Mouse (Mus musculus): ENCODE measurements at regions not wholly inside any gene's neighbourhood (a gene's known extent, or its start where the extent isn't known, plus 50 kb on each side); places are given as distances from the start of the nearest gene placed in this dataset.

DNA sequence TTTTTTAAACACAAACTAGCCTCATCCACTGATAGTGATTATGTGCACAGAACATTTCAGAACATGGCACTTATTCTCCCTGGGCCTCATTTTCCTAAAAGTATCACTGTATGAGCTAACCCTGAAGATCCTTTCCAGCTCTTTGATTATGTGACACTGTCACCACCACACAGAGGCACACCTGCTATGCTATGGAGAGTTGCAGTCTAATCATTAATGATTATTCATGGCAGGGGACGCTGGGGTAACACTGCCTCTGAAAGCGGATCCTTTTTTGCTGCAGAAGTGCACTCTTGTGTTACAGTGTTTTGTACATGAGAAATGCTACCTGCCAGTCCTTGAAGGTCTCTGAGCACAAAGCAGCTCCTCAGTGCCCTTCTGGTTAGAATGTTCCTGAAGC lies 615.3 kb upstream of the Fbxo33 start:
- DNase-seq, result no peak
- intact Hi-C loops (cut with DNase I), result no loop called here

DNA sequence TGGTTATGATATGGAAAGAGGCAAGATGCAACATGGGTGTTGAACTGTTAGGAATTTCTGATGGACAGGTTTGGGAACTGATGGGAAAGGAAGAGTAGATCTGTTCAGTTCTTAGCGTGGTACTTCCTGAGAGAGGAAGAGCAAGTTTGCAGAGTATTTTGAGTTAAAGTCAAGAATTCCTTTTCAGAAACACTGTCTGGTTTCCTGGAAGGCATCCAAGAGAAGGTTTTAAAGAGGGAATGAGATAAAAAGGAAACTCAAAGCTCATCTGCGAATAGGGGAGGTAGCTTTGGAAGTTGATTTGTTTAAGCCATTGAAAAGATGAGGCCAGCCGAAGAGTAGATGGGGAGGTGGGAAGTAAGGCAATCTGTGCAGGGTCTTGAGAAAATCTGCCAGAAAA lies 603.4 kb upstream of the Fbxo33 start:
- intact Hi-C loops (cut with DNase I), result no loop called here
- DNase-seq, result no peak

DNA sequence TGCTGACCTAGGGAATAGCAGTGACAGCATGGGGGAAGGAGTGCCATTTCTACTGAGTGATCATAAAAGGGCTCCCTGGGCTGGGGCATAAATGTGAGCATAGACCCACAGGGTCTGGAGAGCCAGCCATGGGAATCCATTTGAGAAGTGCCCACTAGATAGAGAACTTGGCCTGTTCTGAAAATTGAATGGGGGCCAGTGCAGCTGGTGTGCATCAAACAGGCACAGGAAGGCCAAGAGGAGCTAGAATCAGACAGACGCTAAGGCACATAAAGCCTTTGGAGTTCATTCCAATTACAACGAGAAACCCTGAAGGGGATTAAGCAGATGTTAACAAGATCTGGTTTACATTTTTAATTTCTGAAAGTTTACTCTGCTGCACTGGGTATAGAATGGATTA lies 602.9 kb upstream of the Fbxo33 start:
- DNase-seq, result peak; percentile 2 to 8
- intact Hi-C loops (cut with DNase I), result no loop called here

DNA sequence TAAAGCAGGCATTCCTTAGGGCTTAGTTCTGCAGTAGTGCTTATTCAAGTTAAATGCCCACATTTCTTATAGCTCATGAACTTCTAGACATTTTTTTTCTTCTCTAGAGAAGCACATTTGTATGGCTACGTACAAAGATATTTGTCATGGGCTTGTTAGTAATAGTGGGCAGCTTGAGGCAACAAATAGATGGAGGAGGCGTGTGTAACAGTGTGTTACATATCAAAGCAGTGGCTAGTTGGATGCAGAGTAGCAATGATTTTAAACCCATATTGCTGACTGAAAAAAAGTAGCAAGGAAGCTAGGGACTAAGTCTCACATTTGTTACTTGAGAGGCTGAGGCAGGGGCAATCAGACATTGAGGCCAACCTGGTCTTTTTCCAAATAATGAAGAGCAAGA lies 602.2 kb upstream of the Fbxo33 start:
- intact Hi-C loops (cut with DNase I), result no loop called here
- DNase-seq, result no peak

DNA sequence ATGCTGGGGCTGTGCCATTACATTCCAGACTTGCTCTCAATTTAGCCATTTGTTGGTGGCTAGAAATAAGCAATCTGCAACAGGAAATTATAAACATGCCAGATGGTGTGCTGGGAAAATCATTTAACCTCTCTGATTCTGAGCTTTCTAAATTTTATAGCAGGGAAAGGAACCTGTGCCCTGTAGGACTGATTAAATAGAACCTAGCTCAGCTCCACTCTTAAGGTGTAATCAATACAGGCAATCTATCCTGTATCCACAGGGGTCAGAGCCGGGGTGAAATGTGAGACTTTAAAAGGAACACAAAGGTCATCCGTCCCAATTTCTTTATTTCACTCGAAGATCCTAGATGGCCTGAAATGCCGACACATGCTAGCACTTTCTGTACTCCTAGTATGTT lies 596.4 kb upstream of the Fbxo33 start:
- no peak for DNase-seq
- intact Hi-C loops (cut with DNase I), result no loop called here

DNA sequence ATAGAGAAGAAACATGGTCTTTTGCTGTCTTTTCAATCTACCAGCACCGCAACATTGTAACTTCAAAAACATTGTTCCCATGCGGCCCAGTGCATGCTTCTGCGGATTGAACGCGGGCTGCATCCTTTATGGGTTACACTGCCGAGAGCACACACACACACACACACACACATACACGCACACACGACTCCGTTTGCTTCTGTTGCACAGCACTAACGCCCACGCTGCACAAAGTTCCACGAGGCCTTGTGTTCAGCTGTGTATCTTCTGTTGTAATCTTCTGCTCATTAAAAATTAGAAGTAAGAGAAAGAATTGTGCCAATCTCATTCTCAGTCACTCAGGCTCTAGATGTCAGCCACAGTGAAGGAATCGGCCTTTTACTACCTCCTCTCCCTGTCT lies 594.8 kb upstream of the Fbxo33 start:
- intact Hi-C loops (cut with DNase I), result no loop called here
- DNase-seq, result no peak

DNA sequence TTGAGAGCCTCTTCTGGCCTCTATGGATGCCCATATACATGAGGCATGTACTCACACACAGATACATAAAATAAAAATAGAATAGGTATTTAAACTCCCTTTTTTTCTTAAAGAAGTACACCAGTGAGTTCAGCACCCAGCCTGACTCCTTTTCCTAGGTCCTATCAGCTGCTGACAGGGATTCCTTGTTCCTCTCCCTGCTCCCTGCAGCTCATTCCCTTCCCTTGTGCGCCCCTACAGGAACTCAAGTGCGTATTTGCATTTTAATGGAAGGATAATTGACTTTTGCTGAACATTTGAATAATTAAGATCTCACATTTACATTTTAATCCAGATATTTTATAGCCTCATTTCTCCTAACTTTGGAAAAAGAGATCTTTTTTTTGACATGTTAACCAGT lies 589.7 kb upstream of the Fbxo33 start:
- intact Hi-C loops (cut with DNase I), result no loop called here
- no peak for DNase-seq

DNA sequence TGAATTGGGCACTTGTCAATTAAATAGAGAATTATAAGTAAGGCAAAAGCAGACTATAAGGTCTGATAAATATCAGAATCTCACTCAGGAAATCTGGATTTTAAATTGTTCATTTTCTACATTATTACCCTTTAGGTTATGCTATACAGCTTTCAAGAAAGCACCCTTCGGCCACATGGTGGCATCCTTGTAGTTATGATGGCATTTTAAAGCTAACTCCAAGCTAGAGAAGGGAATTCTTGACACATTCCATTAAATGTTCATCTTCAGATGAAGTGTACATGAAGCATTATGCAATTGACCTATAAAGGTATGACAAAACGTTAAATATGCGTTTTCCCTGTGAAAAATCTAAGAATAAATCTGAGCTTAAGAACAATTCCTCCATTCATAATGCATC lies 578.5 kb upstream of the Fbxo33 start:
- intact Hi-C loops (cut with DNase I), result loop anchor here (5.0 kb wide), 1 partner anchor 784 kb away; no protein-coding TSS in a partner anchor

DNA sequence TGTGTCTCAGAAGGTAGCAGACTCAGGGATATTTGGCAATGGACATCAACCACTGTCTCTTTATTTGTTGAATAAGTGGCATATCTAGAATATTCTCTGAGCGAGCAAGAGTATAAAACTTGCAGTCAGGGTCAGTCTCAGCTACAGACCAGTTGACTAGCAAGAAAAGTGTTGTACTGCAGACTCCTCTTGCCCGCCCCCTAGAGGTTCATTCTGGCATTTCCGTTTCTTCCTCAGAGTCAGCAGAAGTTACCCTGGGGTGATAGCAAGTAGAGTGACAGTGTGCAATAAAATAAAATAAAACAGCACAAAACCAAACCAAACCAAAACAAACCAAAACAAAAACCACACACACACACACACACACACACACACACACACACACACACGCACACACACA lies 571.9 kb upstream of the Fbxo33 start:
- DNase-seq, result peak; percentile 1 to 8
- intact Hi-C loops (cut with DNase I), result no loop called here

More for the DNA sequence above, 578.5 kb upstream of the Fbxo33 start:
- no peak for DNase-seq

DNA sequence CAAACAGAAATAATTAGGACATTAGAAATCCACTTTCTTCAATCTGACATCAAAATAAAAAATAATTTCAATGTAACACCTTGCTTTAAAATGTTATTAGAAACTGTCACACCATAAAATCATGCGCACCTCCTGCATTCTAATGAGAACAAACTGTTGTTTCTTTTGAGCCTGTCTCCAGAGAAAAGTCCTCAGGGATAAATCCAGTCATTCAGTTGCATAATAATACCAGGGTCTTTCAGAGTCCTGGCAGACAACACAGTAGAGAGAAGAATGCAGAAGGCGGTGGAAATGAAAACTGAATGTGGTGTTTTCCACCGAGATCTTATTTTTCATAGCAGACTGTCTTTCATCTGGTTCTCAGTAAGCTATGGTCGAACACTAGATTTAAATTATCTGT lies 567.3 kb upstream of the Fbxo33 start:
- DNase-seq, result no peak
- intact Hi-C loops (cut with DNase I), result no loop called here

DNA sequence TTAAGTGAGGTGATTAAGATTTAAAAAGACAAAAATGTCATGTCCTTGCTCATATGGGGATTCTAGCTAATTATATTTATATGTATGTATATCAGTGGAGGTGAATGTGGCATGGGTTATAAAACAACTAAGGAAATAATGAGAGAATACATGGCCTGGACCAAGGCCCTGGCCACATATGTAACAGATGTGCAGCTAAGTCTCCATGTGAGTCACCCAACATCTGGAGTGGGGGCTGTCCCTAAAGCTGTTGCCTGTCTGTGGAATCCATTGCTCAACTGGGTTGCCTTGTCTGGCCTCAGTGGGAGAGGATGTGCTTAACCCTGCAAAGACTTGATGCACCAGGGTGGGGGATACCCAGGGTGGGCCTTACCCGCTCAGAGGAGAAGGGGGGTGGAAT lies 551.5 kb upstream of the Fbxo33 start:
- DNase-seq, result no peak
- intact Hi-C loops (cut with DNase I), result no loop called here

DNA sequence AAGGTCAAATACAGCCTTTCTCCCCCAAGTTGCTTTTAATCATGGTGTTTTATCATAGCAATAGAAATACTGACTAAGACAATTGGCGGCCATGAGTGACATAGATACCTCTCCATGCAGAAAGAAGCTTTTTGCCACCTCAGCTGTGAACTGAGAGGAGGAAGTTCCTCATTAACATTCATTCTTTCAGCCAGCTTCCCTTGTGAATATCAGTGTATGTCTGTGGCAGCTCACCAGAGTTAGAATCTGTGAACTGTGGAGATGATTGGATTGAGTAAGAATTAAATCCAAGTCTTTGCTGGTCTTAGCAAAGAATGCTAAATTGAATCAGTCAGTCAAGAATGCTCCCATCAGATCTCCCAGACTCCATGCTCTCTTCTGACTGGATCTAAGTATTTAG lies 542.7 kb upstream of the Fbxo33 start:
- intact Hi-C loops (cut with DNase I), result no loop called here

DNA sequence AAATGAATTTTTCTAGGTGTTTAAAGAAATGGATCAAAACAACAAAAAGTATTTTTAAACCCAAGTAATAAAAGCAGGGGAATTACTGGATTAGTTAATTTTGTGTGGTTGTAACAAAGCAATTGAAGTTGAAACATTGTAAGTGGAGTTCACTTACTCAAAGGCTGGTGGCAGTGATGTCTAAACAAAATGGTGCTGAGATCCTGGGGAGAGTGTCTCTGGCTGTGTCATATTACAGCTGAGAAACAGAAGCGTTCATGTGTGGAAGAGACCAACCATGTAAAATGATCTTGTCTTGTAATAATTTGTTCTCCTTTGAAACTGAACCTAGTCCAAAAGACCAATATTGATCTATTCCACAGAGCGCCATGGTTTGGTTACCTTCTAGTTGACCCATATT lies 525.2 kb upstream of the Fbxo33 start:
- intact Hi-C loops (cut with DNase I), result no loop called here
- DNase-seq, result no peak

More for the DNA sequence above, 542.7 kb upstream of the Fbxo33 start:
- DNase-seq, result no peak

DNA sequence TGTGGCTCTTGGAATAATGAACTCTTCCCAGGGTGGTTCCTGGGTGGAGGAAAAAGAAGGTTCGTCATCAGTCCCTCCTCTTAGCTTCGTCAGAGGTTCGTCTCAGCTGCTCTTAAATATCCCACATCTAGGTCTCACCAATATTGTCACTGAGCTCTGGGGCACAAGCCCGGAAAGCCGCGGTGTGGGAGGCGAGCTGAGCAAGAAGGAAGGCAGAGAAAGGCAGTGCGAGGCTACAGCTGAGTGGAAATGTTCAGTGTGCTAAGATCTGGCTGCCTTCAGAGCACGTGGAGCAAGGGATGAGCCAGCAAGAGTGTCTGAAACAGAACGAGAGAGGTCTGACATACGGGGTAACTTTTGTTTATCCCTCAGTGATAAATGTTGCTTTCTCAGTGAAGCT lies 523.7 kb upstream of the Fbxo33 start:
- no peak for DNase-seq
- intact Hi-C loops (cut with DNase I), result no loop called here

DNA sequence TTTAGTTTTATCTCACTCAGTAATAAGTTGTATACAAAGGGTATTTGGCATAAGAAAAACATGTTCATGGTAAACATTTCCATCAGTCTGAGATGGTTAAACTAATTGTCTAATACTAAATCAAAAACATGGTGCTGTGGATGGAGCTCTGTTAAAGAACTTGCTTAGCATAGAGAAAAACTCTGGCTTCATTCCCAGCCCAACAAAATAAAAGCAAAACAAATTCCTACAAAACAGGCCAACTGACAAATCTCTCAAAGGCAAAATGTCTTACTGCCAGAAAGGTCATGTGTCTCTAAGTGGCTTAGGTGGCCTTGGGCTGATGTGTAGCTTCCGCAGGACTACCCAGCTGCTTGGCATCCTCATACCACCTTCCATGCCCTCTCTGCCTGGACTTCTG lies 505.4 kb upstream of the Fbxo33 start:
- DNase-seq, result no peak
- intact Hi-C loops (cut with DNase I), result no loop called here

DNA sequence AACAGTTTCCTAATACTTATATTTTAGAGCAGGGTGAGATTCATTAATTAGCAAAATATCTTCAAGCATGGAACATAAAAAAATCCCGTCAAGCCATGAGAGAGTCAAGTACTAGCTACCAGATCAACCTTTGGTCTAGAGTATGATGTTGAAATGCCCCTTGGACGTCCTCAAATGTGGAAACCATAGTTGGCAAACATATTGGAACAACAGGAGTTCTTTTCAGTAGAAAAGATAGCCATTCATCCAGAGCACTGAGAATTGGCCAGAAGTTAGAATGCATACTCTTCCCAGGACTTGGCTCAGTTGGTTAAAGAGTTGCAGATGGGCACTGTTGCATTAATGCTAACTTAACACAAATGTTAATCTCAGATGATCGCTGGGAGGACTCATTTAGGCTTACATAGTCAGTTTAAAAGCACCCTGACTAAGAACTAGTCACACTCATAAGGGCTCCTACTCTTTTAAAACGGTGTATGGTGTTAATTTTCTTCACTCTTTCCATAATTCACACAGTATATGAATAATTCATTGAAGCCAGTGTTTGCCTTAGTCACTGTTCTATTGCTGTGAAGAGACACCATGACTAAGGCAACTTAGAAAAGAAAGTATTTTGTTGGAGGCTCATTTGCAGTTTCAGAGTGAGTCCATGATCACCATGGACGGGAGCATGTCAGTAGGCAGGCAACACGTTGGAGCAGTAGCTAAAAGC lies 503.1 kb upstream of the Fbxo33 start:
- DNase-seq, result no peak
- intact Hi-C loops (cut with DNase I), result no loop called here

DNA sequence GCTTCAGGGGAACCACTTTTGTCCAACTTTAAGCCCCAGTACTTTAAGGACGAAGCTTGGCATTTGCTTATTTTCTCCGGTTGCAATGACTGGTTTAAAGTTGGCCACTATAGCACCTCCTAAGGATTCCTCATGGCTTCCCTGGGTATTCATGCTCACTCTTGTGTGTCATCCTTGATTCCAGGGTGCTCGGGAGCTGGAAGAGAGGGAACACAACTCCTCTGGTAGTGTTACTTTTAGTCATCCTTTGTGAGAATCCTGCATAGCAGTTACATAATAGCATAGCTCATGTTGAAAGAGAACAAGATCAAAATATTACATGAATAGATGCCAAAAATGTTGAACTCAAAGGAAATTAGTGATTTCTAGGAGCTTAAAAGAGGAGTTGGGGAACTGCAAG lies 493.7 kb upstream of the Fbxo33 start:
- DNase-seq, result no peak
- intact Hi-C loops (cut with DNase I), result no loop called here

DNA sequence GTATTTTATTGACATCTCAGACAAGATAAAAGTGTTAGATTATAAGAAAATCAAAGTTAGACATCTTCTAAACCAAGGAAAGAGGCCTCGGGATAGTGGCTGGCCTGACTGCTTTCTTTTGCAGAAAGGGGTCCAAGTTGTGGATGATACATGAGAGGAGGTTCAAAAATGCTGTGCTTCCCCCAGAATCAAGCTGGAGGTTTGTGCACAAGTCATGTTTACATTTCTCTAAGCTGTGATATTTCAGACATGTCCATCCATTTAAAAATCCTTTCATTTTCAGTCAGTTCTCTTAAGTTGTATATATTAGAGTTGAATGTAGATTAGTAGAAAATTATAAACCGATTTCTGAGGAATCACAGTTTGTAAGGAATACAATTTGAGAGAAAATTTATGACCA lies 463.7 kb upstream of the Fbxo33 start:
- no peak for DNase-seq
- intact Hi-C loops (cut with DNase I), result no loop called here

DNA sequence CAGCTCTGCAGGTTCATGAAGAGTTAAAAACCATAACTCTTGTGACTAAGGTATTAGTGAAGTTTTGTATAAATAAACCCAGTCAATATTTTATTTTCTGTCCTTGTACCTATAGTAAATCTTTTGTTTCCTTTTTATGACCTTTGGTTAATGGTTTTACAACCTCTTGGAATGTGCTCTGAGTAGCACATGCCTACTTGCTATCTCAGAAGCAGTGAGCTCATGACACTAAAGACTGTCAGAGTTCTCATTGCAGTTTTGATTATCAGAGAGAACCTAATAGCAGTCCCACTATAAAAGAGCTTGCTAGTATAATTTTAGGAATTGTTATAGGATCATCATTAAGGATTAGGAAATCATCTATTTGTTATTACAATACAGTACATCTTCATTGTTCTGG lies 443.6 kb upstream of the Fbxo33 start:
- no peak for DNase-seq
- intact Hi-C loops (cut with DNase I), result no loop called here

DNA sequence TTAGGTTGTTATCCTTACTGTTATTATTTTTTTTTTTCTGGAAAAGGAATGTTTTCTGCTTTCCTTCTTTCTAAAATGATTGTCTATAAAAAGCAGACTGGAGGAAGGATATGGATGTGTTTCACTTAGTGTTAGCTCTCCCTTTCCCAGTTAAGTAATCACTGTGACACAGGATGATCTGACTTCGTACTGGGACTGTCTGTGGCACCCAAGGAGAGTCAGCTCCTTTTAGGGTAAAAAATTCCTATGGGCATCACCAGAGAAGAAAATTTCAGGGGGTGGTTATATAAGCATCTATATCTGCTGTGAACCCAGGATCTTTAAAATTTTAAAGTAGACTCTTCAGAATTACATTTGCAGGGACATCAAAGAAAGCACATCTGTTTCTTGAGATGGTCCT lies 411.2 kb upstream of the Fbxo33 start:
- intact Hi-C loops (cut with DNase I), result no loop called here

DNA sequence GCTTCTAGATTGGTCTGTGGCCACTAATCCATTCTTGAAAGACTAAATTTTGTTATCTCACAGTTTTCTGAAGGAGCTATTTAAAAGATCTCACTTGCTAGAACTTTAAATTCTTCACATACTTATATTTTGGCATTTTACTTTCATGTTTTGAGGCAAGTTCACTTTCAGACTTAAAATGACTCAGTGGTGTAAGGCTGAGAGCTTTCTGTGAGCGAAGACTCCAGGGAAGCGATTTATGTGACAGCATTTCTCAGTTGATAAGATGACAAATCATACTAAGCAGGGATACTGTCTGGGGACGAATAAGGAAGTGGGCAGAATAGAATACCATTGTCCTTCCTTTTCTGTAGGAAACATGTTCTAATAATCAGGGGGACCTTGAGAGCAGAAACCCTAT lies 403.6 kb upstream of the Fbxo33 start:
- intact Hi-C loops (cut with DNase I), result no loop called here
- no peak for DNase-seq

More for the DNA sequence above, 411.2 kb upstream of the Fbxo33 start:
- no peak for DNase-seq

DNA sequence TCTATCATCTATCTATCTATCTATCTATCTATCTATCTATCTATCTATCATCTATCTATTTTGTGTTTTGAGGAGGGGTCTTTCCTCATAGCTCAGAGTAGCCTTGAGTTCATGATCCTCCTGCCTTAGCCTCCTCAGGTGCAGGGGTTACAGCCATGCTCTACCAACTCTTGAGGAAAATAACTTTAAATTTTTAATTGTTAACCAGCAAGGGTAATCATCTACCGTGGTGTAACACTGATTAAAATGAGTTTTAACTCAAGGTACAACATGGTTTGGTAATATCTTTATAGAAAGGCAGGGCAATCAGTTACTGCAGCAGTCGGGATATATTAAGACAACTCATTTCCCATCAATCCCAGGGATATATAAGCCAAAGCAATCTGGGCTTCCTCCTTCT lies 401.6 kb upstream of the Fbxo33 start:
- DNase-seq, result no peak
- intact Hi-C loops (cut with DNase I), result no loop called here

DNA sequence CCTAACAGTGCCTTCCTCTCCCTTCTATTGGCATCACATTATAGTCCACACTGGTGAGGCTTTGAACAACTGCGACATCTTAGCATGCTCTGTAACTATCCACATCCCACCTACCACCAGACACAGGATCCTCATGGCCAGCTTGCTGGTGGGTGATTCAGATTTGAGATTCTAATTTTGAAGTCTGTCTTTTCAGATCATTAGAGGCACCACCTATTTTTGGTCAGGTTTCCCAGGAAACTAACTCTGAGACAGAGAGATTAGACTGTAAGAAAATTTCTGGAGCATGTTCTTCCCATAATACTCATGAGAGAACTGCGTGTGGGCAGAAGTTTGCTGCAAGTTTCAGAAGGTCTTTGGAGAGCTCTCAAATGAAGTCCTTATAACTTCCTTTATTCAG lies 400.8 kb upstream of the Fbxo33 start:
- intact Hi-C loops (cut with DNase I), result no loop called here

More for the DNA sequence above, 400.8 kb upstream of the Fbxo33 start:
- no peak for DNase-seq
